Mouse (Mus musculus) lung, adult 18-20 months (tissue): ENCODE data around the gene Cog1.

Experiments used
- DNase-seq, 2 experiments: peaks; one replicate each; pipeline ENCODE4 v3.0.0; 2022; ENCODE audit warnings: mixed read lengths in 2 of 2

Cog1 gene

DNA sequence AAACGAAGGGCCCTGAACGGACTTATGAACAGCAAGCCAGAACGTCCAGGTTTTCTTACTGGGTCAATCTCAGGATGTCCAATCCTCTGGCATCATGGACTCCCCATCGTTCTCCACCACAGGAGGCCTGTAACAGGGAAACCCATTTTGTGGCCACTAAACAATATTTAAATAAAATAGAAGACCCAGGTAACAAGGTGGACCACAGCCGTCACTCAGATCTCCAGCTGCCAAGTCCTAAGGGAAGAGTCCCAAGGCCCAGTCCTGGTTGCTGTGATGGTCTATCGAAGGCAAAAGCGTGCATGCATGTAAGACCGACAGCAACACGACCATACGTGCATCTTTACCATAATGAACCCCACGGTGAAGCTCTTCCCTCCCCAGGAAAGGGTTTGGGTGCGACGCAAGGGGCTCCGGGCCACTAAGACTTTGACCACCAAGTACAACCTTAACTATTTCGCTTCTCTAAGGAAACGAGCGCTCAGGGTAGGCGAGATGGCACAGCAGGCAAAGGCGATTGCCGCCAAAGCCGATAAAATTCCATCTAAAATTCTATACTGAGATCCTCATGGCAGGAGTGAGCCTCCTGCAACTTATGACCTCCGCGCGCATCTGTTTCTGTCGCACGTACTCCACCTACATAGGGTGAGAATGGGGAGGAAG, at the start of gene Cog1:
Cog1 (plus strand) TSS at position 480 of the 663 bp plus-strand sequence.
- no peak for DNase-seq

DNA sequence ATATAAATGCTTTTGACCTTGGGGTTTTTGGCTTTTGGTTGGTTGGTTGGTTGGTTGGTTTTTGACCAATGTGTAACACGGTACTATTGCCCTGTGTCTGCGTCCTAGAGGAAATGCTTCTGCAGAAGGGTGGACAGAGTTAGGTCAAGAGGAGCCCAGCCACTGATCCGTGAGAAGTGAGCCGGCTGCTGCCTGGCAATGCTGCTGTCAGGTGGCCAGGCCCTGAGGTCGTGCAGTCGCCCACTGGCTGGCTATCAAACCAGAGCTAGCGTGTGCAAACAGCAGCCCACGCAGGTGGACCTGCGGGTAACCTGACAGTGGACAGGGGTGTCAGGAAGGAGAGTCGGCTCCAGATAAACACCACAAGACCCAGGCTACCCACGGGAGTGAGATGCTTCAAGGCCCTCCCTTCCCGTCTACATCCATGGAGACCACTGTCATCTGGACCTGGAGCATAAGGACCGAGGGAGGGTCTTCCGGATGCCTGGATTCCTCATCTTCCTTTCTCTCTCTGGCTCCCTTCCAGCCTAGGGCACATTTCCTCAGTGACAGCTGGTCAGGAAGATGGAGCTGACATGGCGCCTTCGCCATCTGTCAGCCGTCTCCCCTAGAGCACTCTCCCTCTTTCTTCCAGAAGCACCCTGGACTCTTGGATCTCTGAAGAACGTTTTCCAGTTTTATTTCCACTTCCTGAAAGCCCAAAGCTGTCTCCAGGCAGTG, 48.3 kb upstream of the Cog1 start:
- no peak for DNase-seq

DNA sequence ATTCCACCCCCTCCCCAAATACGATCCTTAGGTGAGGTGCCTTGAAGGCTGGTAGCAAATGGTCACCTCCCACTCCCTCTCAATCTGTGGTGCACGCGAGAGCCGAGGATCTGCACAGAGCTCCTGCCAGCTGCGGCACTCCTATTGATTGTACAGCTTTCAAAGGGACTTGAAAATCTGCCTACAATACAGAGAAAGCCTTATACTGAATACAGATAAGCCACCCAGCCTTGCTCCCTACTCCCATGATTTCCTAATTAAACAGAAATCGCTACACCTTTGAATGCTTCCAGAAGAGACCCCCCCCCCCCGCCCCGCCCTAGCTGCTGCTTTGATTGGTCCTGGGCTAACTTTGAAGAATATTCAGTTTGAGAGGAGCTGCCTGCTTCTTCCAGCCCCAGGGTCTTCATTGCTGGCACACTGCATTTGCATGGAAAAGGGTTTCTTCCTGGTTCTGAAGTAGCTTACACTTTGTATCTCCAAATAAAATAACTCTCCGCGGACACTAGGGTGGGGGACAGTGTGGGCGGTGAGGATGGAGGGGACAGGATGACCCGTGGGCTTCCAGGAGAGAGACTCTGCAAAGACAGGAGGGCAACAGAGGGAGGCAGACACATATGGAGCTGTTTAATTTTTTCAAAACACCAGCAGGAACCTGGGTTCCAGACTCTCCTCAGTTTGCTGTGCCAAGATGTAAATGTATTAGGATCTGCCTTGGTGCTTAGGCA, 47.2 kb upstream of the Cog1 start:
- DNase-seq: no peak

DNA sequence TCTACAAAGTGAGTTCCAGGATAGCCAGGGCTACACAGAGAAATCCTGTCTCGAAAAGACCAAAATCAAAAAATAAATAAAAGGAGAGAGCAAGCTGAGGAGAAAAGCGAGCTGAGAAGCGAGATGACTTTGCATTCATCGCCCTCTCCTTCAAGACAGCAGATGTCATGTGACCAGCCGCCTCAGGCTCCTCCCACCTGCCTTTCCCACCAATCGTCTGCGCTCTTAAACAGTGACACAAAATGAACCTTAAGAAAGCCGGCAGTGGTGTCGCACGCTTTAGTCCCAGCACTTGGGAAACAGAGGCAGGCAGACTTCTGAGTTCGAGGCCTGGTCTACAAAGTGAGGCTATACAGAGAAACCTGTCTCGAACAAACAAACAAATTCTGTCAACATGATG, 41.4 kb upstream of the Cog1 start:
- no peak for DNase-seq

DNA sequence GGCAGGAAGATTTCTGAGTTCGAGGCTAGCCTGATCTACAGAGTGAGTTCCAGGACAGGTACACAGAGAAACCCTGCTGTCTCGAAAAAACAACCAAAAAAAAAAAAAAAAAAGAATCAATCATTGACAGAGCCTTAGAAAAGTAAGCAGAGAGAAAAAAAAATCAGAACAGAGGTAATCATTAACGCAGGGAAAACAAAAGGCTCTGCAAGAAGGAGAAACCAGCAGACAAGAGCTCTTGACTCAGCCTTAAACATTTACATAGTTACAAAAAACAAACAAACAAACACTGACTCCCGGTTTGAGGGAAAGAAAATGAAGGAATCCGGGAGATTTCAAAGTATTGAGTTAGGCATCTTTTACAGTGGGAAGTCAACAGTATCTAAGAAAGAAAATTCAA, 39.4 kb upstream of the Cog1 start:
- DNase-seq: no peak

DNA sequence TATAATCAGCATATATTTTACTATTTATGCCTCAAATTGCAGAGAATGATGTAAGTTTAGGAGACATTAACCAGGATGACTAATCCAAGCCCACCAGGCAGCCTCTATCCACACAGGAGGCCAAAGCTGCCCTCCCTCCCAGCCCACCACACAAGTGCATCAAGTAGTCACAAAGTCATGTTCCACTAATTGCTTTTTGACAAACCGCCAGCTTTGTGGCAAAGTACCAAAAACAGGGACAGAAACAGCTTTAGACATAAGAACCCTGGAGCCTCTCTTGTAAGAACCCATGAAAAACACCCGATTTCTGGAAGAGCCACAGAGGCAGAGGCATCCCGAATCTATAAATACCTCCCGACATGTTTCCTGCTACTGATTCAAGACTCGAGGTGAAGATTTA, 38.7 kb upstream of the Cog1 start:
- DNase-seq: no peak

DNA sequence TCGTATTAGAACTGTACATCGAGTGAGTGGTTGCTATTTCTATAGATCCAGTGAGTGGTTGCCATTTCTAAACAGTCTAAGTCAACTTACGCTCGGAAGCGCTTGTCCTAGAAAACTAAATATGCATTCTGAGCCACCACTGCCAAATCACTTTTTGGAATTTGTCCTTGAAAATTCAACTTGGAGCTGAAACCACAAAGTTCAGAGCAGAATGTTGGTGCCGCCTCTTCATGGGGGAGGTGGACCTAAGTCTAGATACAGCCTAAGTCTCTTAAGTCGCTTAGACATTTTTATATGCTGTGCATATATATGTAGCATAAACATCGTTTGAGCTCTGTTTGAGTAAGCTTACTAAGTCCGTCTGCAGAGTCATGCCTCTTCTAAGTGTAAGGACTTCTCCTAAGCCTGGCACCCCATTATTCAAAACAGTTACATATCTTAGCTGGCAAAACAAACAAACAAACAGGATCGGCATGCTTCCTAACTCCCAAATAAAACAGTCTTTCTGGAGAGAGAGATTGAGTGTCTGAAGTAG, 37.8 kb upstream of the Cog1 start:
- no peak for DNase-seq

DNA sequence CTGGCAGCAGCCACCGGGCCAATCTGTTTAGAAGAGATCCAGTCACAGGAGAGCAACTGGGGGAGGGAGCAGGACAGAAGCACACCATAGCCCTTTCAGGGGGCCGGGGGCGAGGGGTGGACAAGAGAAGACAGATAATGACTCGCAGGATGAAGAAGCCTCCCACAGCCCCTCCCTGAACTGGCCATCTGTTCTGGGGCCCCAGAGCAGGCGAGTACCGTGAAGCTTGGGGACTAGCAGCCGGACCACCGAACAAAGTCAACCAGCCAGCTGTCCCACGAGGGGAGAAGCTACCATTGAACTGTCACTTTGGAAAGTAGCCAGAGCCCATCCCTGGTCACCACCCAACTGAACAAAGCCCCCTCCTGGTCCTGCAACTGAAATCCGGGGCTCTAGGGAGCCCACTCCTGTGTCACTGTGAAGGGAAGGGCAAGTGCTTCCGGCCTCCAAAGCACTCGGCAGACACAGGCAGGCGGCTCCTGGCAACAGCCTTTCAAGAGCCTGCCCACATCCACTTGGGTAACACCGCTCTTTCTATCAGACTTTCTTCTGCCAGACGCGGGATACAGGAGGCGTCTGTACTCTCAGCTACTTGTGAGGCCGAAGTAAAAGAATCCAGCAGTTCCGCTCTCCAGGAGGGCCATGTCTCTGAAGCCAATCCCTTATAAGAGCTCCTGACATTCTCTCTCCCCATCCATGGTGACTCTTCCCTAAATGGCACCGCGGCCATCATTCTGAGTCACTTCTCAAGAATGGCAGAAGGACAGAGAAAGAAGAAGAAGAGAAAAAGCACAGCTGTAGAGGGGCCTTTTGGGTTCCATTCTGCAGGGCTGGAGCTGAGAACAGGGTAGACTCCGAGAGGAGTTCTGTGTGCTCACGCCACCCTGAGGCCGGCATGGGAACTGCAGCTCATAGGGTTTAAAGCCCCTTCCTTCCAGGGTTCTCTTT, 37.0 kb upstream of the Cog1 start:
- DNase-seq: peak; percentile 53 to 69

DNA sequence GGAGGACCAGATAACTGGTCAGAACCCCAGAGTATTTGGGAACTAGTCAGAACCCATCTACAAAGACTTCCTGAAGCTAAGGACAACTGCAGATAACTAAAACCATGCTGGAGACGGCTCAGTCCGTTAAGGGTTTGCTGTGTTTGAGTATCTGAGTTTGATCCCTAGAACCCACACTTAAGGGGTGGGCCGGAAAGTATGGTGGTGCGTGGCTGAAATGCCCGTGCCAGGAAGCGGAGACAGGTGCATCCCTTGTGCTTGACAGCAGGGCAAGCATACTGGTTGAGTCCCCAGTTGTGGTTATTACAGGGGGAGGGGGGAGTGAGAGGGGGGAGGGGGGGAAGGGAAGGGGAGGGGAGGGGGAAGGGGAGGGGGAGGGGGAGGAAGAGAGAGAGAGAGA, 34.5 kb upstream of the Cog1 start:
- no peak for DNase-seq

DNA sequence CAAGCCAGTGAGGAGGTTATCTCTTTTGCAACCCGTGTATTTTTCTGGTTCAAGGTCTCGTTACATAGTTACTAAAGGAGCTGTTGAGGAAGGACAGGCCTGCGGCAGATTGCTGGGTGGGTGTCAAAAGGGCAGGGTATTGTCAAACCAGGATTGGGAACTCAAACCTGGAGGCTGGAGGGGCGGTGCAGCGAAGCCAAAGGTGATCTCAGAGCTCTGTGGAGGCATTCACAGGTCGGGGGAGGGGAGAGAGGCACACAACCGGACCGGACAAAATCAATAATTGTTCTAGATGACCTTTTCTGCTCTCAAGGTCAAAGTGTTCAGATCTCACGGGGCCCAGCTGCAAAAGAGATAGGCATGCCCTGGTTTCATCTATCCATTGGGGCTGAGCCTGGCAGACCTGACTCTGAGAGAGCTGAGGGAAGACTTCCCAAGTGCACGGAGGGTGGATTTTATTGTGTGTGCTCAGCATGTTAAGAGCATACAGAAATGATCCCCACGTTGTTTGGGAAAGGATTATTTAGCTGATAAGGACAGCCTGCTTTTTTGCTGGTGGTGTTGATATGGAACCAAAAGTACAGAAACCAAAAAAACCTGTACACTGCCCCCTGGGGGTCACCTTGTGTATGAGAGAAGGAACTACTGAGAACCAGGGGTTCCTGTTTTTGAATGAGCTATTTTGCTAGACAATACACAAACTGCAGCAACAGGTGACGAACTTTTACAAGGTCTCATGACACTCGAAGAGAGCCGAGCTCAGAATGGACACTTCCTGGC, 31.6 kb upstream of the Cog1 start:
- DNase-seq: peak; percentile 41 to 68

DNA sequence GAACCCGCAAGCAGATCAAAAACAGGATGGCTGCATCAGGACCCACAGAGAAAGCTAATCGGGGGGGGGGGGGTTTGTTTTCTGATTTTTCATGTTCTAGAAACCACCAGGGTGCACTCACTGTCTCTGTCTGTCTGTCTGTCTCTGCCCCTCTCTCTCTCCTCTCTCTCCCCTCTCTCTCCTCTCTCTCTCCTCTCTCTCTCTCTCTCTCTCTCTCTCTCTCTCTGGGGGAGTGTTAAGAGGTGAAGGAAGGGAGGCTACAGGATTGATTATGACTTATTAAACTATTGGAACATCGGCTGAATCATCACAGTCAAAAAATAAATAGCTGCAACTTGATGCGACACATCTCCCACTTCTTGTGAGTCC, 30.7 kb upstream of the Cog1 start:
- DNase-seq: no peak

DNA sequence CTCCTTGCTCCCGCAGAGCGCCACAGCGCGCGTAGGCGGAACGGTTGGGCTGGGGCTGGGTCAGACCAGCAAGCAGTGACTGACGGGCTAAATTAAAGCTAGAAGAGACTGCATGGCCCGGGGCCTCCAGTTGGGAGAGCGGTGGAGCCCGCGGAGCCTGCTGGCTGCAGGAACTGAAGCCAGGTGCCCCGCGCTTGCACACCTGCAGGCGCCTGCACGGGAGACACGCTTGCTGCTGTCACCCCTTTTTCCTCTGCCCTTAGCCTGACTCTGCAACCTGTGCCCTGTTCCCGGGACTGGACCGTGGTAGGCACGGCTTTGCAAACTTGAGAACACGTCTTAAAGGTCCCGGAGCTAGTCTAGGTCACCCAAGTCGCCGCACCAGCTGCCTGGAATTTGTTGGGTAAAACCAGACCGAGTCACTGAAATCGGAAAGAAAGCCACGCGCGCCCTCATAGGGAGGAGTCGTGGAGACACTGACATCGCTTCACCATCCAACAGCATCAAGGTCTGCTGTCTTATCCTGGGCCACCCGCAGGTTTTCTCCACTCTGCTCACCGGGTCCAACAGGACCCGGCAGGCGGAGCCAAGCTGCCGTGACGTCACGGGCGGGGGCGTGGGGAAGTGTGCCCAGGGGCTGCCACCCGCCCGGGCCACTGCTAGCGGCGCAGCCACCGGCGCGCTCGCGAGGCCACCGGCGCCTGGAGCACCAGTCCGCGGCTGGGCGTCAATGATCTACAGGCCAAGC, 30.1 kb upstream of the Cog1 start, which contains the start of gene Sstr2:
Sstr2 (plus strand) TSS at position 671 of the 748 bp plus-strand sequence.
- DNase-seq: peak; percentile 59 to 72

DNA sequence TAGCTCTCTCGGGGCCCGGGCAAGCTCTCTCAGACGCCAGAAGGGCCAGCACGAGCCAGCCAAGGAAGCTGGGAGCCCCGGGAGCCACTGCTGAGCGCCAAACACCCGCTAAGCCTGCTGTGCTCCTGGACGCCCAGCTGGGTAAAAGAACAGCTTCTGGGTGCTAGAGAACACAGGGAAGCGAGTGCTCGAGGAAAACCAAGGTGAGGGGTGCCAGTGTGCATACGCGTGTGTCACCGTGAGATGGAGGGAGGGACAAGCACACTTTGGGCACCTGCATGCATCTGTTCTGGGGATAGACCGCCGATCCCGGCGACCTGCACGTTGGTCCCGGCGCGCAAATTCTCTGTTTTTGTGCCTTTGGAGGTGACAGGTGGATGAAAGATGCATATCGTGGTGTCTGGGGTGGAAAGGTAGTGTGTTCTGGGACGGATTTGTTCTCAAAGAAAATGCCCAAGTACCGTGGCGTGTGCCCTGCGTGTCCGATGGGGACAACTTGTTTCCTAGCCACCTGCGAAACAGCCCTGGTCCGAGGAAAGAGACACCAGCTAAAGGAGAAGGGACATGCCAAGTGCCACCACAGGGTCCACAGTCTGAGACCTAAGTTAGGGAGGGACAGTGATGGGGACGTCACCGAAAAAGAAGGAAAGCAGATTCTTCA, 29.4 kb upstream of the Cog1 start:
- DNase-seq: no peak

DNA sequence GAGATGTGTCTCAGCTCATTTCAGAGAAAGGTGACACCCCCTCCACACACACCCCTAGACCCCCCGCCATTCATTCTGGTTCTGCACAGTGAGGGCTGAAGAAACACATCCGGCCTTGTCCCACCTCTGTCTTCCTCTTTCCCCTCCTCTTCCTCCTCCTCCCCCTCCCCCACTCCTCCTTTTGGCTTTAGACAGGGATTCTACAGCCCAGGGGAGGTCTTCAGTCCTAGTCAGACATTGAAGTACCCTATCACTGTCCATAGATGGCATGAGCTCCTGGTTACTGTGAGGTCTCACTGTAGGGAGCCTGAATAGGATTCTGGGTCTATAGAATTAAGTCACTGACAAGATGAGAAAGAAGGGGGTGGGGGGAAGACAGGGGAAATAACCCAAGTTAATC, 28.0 kb upstream of the Cog1 start:
- DNase-seq: no peak

DNA sequence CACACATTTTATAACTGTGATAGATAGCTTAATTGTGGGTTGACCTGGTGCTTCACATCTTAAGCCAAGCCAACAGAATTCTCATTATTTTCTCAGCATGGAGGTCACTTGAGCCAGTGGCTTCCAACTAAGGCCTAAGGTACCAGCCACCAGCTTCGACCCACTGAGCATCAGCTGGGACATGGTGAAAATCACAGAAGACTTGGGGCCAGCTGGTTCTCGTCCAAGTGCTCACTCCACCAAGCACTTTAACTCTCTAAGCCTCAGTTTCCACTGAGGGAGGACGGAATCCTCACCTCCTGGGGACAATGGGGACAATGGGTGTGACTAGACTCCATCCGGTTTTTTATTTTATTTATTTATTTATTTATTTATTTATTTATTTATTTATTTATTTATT, 26.9 kb upstream of the Cog1 start:
- no peak for DNase-seq

DNA sequence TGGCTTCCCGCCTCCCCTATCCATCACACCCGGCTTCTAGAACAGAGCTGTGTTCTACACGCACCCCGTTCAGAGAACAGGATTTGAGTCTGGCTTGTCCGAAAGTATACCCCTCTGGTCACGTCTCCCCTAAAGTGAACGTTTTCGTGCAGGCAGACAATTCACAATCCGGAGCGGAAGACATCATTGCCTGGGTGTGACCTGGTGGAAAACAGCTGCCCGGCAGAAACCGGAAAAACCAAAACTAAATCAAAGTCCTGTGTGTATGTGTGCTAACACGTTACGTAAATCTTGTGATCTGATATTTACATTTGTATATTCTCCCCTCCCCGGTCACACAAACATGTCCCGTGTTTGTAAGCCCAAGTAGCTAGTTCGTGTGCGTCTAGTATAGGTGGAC, 23.5 kb upstream of the Cog1 start:
- DNase-seq: no peak

DNA sequence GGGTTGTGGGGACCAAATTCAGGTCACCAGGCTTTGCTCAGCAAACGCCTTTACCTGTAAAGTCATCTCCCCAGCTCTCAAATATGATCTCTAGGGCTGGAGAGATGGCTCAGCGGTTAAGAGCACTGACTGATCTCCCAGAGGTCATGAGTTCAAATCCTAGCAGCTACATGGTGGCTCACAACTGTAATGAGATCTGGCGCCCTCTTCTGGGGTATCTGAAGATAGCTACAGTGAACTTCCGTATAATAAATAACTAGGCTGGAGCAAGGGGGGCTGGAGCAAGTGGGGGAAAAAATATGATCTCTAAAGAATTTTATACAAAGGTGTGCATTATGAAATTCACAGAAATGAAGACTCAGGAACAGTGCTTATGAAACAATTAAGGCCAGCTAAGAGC, 21.2 kb upstream of the Cog1 start:
- no peak for DNase-seq

DNA sequence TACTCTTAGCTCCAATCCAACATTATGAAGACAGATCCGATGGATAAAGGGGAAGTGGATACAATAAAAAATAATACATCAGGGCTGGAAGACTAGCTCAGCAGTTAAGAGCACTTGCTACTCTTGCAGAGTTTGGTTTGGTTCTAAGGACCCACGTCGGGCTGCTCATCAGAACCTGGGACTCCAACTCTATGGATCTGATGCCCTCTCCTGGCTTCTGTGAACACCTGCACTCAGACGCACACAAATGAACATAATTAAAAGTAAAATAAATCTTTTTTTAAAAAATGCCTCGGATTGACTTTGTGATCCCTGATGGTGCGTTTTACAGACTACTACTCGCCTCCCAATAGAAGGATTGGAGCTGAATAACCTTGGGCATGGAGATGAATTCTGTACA, 18.3 kb upstream of the Cog1 start:
- DNase-seq: no peak

DNA sequence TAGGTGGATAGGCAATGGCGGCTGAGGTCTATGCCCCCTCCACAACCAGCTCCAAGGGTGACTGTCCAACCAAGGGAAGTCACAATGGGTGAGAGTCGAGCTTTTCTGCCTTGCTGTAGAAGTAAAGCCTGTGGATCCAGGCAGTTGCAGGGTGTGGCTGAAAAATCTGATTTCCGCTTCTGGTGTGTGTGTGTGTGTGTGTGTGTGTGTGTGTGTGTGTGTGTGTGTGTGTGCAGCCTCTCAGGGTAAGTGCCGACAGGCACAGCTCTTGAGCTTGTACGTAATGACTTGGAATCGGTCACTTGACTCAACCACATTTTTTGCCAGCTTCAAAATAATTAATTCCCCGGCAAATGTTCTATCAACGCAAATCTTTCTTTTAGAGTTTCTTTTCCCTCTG, 17.7 kb upstream of the Cog1 start:
- peak in 1 of 2 experiments; percentile 22 for DNase-seq

DNA sequence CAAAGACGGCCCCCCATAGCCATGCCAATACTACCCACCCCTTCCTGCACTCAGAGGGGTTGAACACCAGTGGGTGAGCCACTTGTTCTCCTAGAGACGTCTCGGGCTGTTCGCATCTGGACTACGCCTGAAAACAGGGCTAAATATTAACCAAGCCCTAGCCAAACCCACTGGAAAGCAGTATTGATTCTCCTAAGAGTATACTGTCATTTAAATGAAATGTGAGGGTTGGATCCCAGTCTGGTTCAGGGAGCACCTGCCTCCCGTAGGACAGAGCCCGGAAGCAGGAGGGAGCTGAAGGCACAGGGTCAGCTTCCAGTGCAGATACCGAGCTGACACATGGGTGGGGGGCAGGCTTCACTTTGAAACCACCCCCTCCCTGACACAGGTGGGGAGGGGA, 17.1 kb upstream of the Cog1 start:
- DNase-seq: no peak
